Mouse (Mus musculus): ENCODE measurements around the gene Per1. TPM values are rescaled to one million over a fixed set of nuclear protein-coding genes. Genes with fewer than 3 reads are reported as not detected.
"Not testable (repeated sequence)": the region's sequence is repeated elsewhere in the genome, so short reads cannot be mapped to it uniquely, and the experiment has no call there.

The Per1 gene
- polyA plus RNA-seq, 1 experiment = 4.5 TPM

GRCm38 (mm10) chr11:69092386-69092751, 2.6 kb upstream of the Per1 start:
- TF ChIP-seq CTCF (IDR thresholded peaks at IDR 0.05; ENCODE audit: control insufficient read depth, insufficient read depth, insufficient read length) (peak; percentile 16), CEBPB (IDR thresholded peaks at IDR 0.05; ENCODE audit: low read depth) (no peak), MYOG (IDR thresholded peaks at IDR 0.05; ENCODE audit: control insufficient read depth, extremely low read depth, insufficient read length) (no peak), FOSL1 (IDR thresholded peaks at IDR 0.05; ENCODE audit: insufficient read depth, low read length, poor library complexity, severe bottlenecking) (no peak)
- Histone ChIP-seq H3K79me3 (ENCODE audit: low read depth) (peaks cover 18% of the 10 kb centered on the region), H3K79me2 (ENCODE audit: control insufficient read depth, insufficient read depth) (peaks cover 36% of the 10 kb centered on the region), H3ac (ENCODE audit: control insufficient read depth, insufficient read length, low read depth) (no peak overlapping the region), H3K36me3 (ENCODE audit: control insufficient read depth, insufficient read depth) (peaks cover 22% of the 10 kb centered on the region), H3K4me3 (ENCODE audit: insufficient read depth, poor library complexity, severe bottlenecking) (no peak overlapping the region), H3K27me3 (ENCODE audit: control insufficient read depth, insufficient read depth, insufficient read length) (no peaks in the 10 kb centered on the region)

- no peak for TF ChIP-seq MYOD1 (IDR thresholded peaks at IDR 0.05; ENCODE audit: control insufficient read depth, insufficient read length, low read depth)
- no peak for TF ChIP-seq USF1 (IDR thresholded peaks at IDR 0.05; ENCODE audit: low read depth)
- no peak for TF ChIP-seq MYOG (IDR thresholded peaks at IDR 0.05; ENCODE audit: control insufficient read depth, extremely low read depth, insufficient read length)
- TF ChIP-seq CEBPB (IDR thresholded peaks at IDR 0.05; ENCODE audit: low read depth) = no peak
- no peak for TF ChIP-seq FOSL1 (IDR thresholded peaks at IDR 0.05; ENCODE audit: insufficient read depth, low read length, poor library complexity, severe bottlenecking)
- TF ChIP-seq CTCF (IDR thresholded peaks at IDR 0.05; ENCODE audit: control insufficient read depth, insufficient read depth, insufficient read length) = no peak
- TF ChIP-seq MAX (IDR thresholded peaks at IDR 0.05) = no peak
- peaks cover 36% of the 10 kb centered on the region for H3K79me2 ChIP-seq (ENCODE audit: control insufficient read depth, insufficient read depth)
Measured at GRCm38 (mm10) chr11:69092871-69093270, 2.1 kb upstream of the Per1 start.

GRCm38 (mm10) chr11:69093856-69094255, 1.2 kb upstream of the Per1 start:
- H3K4me3 ChIP-seq (ENCODE audit: insufficient read depth, poor library complexity, severe bottlenecking); H3ac ChIP-seq (ENCODE audit: control insufficient read depth, insufficient read length, low read depth); H3K27me3 ChIP-seq (ENCODE audit: control insufficient read depth, insufficient read depth, insufficient read length): not testable (repeated sequence)
- Histone ChIP-seq H3K36me3 (ENCODE audit: control insufficient read depth, insufficient read depth) (peaks cover 22% of the 10 kb centered on the region), H3K79me2 (ENCODE audit: control insufficient read depth, insufficient read depth) (peaks cover 32% of the 10 kb centered on the region), H3K79me3 (ENCODE audit: low read depth) (peaks cover 14% of the 10 kb centered on the region)

More at GRCm38 (mm10) chr11:69092871-69093270, 2.1 kb upstream of the Per1 start:
- Histone ChIP-seq H3K27me3 (ENCODE audit: control insufficient read depth, insufficient read depth, insufficient read length) (no peaks in the 10 kb centered on the region), H3K36me3 (ENCODE audit: control insufficient read depth, insufficient read depth) (peaks cover 22% of the 10 kb centered on the region), H3K79me3 (ENCODE audit: low read depth) (peaks cover 18% of the 10 kb centered on the region), H3K4me3 (ENCODE audit: insufficient read depth, poor library complexity, severe bottlenecking) (no peak overlapping the region), H3ac (ENCODE audit: control insufficient read depth, insufficient read length, low read depth) (no peak overlapping the region)

GRCm38 (mm10) chr11:69095511-69096231, 654 bp downstream of the Per1 start:
- Histone ChIP-seq H3K79me3 (ENCODE audit: low read depth) (peaks cover 3% of the 10 kb centered on the region), H3K4me3 (ENCODE audit: insufficient read depth, poor library complexity, severe bottlenecking) (peak overlapping the region; percentile 32), H3ac (ENCODE audit: control insufficient read depth, insufficient read length, low read depth) (peak overlapping the region; percentile 63), H3K36me3 (ENCODE audit: control insufficient read depth, insufficient read depth) (peaks cover 17% of the 10 kb centered on the region), H3K79me2 (ENCODE audit: control insufficient read depth, insufficient read depth) (peaks cover 29% of the 10 kb centered on the region), H3K27me3 (ENCODE audit: control insufficient read depth, insufficient read depth, insufficient read length) (no peaks in the 10 kb centered on the region)
- no peak for TF ChIP-seq MAX (IDR thresholded peaks at IDR 0.05)

- H3K36me3 ChIP-seq (ENCODE audit: control insufficient read depth, insufficient read depth) = peaks cover 17% of the 10 kb centered on the region
- no peaks in the 10 kb centered on the region for H3K27me3 ChIP-seq (ENCODE audit: control insufficient read depth, insufficient read depth, insufficient read length)
- peak overlapping the region; percentile 12 for H3K4me3 ChIP-seq (ENCODE audit: insufficient read depth, poor library complexity, severe bottlenecking)
- TF ChIP-seq USF1 (IDR thresholded peaks at IDR 0.05; ENCODE audit: low read depth) (no peak), CTCF (IDR thresholded peaks at IDR 0.05; ENCODE audit: control insufficient read depth, insufficient read depth, insufficient read length) (no peak), MYOD1 (IDR thresholded peaks at IDR 0.05; ENCODE audit: control insufficient read depth, insufficient read length, low read depth) (no peak), CEBPB (IDR thresholded peaks at IDR 0.05; ENCODE audit: low read depth) (no peak), FOSL1 (IDR thresholded peaks at IDR 0.05; ENCODE audit: insufficient read depth, low read length, poor library complexity, severe bottlenecking) (no peak), MAX (IDR thresholded peaks at IDR 0.05) (no peak), MYOG (IDR thresholded peaks at IDR 0.05; ENCODE audit: control insufficient read depth, extremely low read depth, insufficient read length) (no peak)
- peak overlapping the region; percentile 43 for H3ac ChIP-seq (ENCODE audit: control insufficient read depth, insufficient read length, low read depth)
- peaks cover 29% of the 10 kb centered on the region for H3K79me2 ChIP-seq (ENCODE audit: control insufficient read depth, insufficient read depth)
- H3K79me3 ChIP-seq (ENCODE audit: low read depth) = peaks cover 3% of the 10 kb centered on the region
Measured at GRCm38 (mm10) chr11:69096360-69096986, 1.5 kb downstream of the Per1 start.

Data from C2C12 (cell line).